Mouse (Mus musculus) spleen, adult 2 months (tissue): ENCODE data around the gene Pcnx2. TPM values are rescaled to one million over a fixed set of nuclear protein-coding genes. Genes with fewer than 3 reads are reported as not detected.

ENCODE experiments used
- DNase-seq, 2 experiments: peaks; one replicate each; pipeline versions ENCODE4 v3.0.0 to v3.0.0-alpha.2; 2012 to 2021; ENCODE audit warnings: low spot score in 2 of 2, low read depth in 1 of 2
- H3K27ac ChIP-seq: fragments of 200-500 bp; 2 replicates; pipeline ENCODE4 v1.5.1; 2012; ENCODE audit warnings: low read length, inconsistent platforms; ENCODE audit not compliant: insufficient read depth
- H3K27me3 ChIP-seq: fragments of 200-500 bp; 2 replicates; pipeline ENCODE4 v1.6.1; 2012; ENCODE audit warnings: mild to moderate bottlenecking, moderate library complexity, low read length, inconsistent platforms; ENCODE audit not compliant: control insufficient read depth, insufficient read depth
- H3K36me3 ChIP-seq: fragments of 200-500 bp; 2 replicates; pipeline ENCODE4 v1.6.1; 2012; ENCODE audit warnings: mild to moderate bottlenecking, low read length, inconsistent platforms; ENCODE audit not compliant: control insufficient read depth, insufficient read depth
- H3K4me1 ChIP-seq: fragments of 200-500 bp; 2 replicates; pipeline ENCODE4 v1.6.1; 2011; ENCODE audit warnings: inconsistent platforms; ENCODE audit not compliant: control insufficient read depth, insufficient read depth, insufficient read length
- H3K4me3 ChIP-seq: fragments of 200-500 bp; 2 replicates; pipeline ENCODE4 v1.5.1; 2011; ENCODE audit warnings: mild to moderate bottlenecking, inconsistent platforms; ENCODE audit not compliant: insufficient read depth, insufficient read length; ENCODE audit errors: extremely low read depth
- CTCF ChIP-seq: fragments of 200-500 bp; IDR thresholded peaks from 2 replicates; pipeline ENCODE4 v1.5.1; 2011; ENCODE audit warnings: mild to moderate bottlenecking, inconsistent platforms; ENCODE audit not compliant: insufficient read depth, insufficient read length, insufficient replicate concordance; ENCODE audit errors: extremely low read depth
- POLR2A ChIP-seq: fragments of 200-500 bp; IDR thresholded peaks from 2 replicates; pipeline ENCODE4 v1.6.1; 2011; ENCODE audit warnings: low read depth, low read length, inconsistent platforms
- WGBS: fragments of 180-500 bp; shearing (Covaris S2); methylation state at CpG from one replicate; pipeline ENCODE4 v1.1.7; 2018; 5-methylcytosine and 5-hydroxymethylcytosine counted together
- polyA plus RNA-seq: library from polyadenylated mRNA; depleted of rRNA; stranded (reverse); fragments of >200 nt; gene quantifications from 2 replicates; pipeline ENCODE4 v1.2.3, GENCODE M21; 2012

Gene Pcnx2
- polyA plus RNA-seq, 1 experiment = 0.20 TPM

DNA sequence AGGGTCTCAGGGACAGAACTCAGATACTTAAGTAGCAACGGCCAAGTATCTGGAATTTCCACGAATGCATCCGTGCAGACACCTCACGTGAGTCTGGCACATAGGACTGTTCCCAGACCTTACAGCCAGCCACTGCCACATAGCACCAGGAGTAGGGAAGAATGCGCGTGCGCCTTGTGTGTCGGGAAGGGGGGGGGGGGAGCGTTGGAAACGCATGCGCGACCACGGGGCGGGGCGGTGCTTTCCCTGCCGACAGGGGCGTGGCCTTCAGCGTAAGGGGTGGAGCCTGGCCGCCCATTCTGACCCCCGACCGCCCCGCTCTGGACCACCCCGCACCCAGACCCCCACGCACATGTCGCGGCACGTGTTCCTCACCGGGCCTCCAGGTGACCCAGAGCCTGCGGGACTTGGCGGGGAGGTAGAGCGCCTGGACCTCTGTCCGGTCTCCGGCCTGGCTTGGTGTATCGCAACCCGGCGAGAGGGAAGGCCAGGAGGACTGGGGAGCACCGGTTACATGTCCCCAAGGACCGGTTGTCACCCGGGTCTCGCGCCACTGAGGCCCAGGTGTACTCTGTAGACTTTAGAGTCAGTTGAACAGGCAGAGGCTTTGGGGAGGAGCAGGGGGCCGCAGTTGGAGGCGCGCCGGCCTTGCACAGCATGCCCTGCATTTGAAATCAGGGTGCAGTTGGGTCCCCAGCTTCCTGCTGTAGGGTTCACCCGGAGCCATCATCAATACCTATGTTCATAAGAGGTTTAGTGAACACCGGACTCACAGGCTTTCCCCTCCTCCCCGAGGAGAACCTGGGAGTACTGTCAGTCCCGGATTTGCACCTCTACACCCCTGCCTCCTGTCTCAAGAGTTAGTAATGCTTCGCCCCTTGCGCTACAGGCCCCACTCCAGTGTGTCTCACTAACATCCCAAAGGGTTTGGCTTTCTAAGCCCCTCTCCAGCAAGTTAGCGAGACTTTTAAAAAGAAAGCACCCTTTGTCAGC is 163.9 kb downstream of the Pcnx2 start:
- H3K4me3 ChIP-seq = peak overlapping the region; percentile 97
- DNase-seq = peak in 1 of 2 experiments; percentile 81
- no peak for TF ChIP-seq POLR2A
- no peak for TF ChIP-seq CTCF
- H3K4me1 ChIP-seq = peaks cover 2% of the 10 kb centered on the region; the same call in 1 of the 2 replicates
- WGBS = 5% methylated on average over 44 of the region's 52 CpGs
- no peaks in the 10 kb centered on the region; the same call in 1 of the 2 replicates for H3K36me3 ChIP-seq
- no peaks in the 10 kb centered on the region for H3K27me3 ChIP-seq
- peak overlapping the region; percentile 39 for H3K27ac ChIP-seq

DNA sequence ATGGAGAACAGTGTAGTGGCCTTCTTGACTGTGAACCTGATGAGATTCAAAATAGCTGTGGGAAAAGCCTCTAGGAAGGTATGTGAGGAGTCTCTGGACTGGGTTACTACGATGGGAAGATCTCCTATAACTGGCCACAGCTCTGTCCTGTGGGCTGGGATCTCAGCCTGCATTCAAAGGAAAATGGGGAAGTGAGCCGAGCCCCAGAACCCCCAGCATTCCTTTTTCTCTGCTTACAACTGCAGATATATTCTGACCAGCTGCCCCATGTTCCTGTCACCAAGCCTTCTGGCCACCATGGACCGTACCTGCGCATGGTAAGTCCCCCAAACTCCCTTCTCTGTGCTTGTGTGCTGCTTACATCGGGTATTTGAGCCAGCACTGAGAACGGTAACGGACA is 168.4 kb downstream of the Pcnx2 start, which contains the start of gene Ntpcr:
Gene Ntpcr (plus strand): TSS at position 218 of the 400 bp plus-strand sequence.
- DNase-seq = no peak
- Histone ChIP-seq H3K27ac (no peak within 1 kb of the TSS), H3K27me3 (no peaks in the 10 kb centered on the region), H3K36me3 (no peaks in the 10 kb centered on the region), H3K4me3 (no peak within 1 kb of the TSS), H3K4me1 (peaks cover 15% of the 10 kb centered on the region)
- TF ChIP-seq POLR2A = no peak
- no peak for TF ChIP-seq CTCF
- WGBS = 62% methylated on average over 7 of the region's 7 CpGs

DNA sequence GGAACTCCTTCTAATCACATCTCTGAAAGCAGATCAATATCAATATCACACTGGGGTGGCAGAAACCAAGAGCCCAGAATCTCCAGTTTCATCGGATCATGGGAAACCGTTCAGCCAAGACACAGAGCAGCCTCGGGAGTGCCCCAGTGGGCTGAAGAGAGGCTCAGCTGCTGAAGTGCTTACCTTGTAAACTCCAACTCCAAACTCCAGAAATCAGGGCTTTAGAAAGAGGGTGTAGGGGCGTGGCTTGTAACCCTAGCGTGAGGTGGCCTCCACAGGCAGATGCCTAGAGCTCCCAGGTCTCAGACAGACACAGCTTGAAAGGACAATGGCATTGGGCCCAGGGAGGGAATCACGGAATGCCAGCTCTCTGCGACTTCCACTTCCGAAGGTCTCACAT is 170.3 kb downstream of the Pcnx2 start:
- WGBS = 91% methylated on average over 8 of the region's 8 CpGs
- no peaks in the 10 kb centered on the region for H3K36me3 ChIP-seq
- no peak overlapping the region for H3K4me3 ChIP-seq
- DNase-seq = no peak
- peaks cover 16% of the 10 kb centered on the region for H3K4me1 ChIP-seq
- H3K27ac ChIP-seq = no peak overlapping the region
- H3K27me3 ChIP-seq = no peaks in the 10 kb centered on the region
- TF ChIP-seq CTCF (no peak), POLR2A (no peak)

DNA sequence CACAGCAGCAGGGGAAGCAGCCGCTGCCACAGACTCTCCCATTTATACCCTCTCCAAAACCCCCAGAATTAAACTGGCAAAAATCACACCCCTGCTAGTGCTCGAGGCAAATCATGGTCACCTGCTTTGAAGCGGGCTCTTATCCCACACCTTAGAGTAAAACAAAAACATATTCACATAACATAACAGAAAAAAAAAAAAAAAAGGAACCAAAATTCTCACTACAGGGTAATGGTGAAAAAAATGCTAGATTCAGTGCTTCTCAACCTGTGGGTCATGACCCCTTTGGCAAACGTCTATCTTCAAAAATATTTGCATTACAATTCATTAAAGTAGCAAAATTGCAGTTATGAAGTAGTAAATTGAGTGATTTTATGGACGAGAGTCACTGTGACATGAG is 171.1 kb downstream of the Pcnx2 start:
- Histone ChIP-seq H3K4me1 (peaks cover 16% of the 10 kb centered on the region), H3K4me3 (no peak overlapping the region), H3K27me3 (no peaks in the 10 kb centered on the region), H3K36me3 (no peaks in the 10 kb centered on the region), H3K27ac (no peak overlapping the region)
- no peak for DNase-seq
- TF ChIP-seq CTCF (no peak), POLR2A (no peak)
- WGBS = 59% methylated on average over 5 of the region's 5 CpGs

DNA sequence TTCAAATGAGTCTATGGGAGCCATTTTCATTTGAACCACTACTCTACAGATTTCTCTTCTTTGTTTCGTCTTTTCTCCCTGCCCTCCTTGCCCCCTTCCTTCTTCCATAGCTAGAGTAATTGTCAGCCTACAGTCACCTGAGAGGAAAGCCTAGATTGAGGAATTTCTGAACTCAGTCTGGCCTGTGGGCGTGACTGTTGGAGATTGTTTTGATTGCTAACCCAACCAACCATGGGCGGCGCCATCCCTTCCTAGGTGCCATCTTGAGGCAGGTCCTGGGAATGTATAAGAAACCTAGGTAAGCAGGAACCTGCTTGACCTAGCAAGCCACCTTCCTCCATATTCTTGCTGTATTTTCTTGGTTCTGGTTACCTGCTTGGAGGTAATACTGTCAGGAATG is 172.0 kb downstream of the Pcnx2 start:
- no peaks in the 10 kb centered on the region for H3K27me3 ChIP-seq
- H3K36me3 ChIP-seq = no peaks in the 10 kb centered on the region
- TF ChIP-seq POLR2A = no peak
- TF ChIP-seq CTCF = no peak
- H3K4me1 ChIP-seq = peaks cover 16% of the 10 kb centered on the region
- no peak overlapping the region for H3K4me3 ChIP-seq
- 91% methylated on average over 4 of the region's 4 CpGs for WGBS
- H3K27ac ChIP-seq = peak overlapping the region; percentile 33; the same call in 1 of the 2 replicates
- no peak for DNase-seq

DNA sequence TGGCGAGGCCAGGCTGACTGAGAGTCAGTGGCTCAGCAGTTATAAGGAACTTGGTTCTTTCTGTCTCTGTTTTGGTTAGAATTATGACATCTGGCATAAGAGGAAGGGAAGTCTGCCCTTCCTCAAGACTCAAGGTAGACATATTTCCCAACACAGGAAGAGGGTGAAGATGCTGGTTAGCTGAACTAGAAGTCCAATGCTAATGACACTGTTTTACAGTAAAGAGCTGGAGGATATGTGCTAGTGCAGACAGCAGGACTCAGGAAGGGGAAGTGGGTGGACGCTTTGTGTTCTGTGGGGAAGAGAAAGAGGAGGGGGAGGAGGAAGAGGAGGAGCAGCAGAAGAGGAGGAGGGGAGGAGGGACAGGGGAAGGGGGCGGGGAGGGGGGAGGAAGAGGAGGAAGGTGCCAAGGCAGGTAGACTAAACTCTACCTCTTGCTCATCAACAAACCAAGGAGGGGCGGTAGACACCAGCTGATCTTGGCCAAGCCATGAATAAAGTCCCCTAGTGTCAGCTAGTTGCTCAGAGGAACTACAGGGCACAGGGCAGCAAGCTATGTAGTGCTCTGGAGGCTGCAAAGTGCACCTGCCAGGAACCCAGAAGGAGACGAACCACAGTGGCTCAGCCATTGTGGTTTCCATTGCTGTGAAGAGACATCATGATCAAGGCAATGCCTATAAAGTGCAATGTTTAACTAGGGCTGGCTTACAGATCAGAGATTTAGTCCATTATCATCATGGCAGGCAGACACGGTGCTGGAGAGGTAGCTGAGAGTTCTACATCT is 172.9 kb downstream of the Pcnx2 start:
- H3K4me1 ChIP-seq = peaks cover 16% of the 10 kb centered on the region
- H3K36me3 ChIP-seq = no peaks in the 10 kb centered on the region
- H3K27me3 ChIP-seq = no peaks in the 10 kb centered on the region
- TF ChIP-seq CTCF (no peak), POLR2A (no peak)
- WGBS = 13% methylated on average over 6 of the region's 6 CpGs
- no peak overlapping the region for H3K4me3 ChIP-seq
- peak overlapping the region; percentile 86 for H3K27ac ChIP-seq
- peak in 1 of 2 experiments; percentile 43 for DNase-seq
